Mouse (Mus musculus): ENCODE measurements around the gene Slc25a33. TPM values are rescaled to one million over a fixed set of nuclear protein-coding genes. Genes with fewer than 3 reads are reported as not detected.

Gene Slc25a33
- total RNA-seq, 2 experiments from 2014 or later: 11.3 to 11.7 TPM

DNA sequence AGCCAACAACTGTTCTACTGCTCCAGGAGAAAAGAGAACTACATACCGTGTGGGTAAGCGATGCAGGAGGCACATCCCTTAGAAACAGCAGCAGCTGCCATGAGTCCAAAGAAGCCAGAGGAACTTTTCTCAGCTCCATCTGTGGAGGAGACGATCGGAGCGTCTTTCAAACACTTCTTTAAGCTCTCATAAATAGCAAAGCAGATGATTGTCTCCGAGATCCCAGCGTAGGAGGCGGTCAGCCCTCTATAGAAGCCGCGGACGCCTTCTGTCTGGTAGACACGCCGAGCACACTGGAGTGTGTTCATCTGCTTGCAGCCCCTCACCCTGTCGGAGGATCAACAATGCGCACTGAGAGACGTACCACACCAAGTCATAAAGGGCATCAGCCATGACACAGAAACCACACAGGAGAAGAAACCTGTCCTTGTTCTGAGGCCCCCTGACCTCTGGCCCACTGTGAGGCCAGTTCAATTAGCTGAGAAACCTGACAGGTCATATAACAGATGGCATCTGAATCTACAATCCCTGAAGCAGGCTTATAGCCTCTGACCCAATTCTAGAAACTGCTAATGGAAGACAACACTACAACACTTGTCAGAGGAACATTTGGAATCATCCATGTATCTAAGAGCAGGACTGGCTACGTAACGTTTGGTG lies 24.9 kb downstream of the Slc25a33 start:
- no peak overlapping the region for H3K4me3 ChIP-seq
- no peak overlapping the region for H3K27ac ChIP-seq
- intact Hi-C loops (cut with DNase I): no loop called here
- TF ChIP-seq CTCF (IDR thresholded peaks at IDR 0.05): no peak
- DNase-seq: no peak

DNA sequence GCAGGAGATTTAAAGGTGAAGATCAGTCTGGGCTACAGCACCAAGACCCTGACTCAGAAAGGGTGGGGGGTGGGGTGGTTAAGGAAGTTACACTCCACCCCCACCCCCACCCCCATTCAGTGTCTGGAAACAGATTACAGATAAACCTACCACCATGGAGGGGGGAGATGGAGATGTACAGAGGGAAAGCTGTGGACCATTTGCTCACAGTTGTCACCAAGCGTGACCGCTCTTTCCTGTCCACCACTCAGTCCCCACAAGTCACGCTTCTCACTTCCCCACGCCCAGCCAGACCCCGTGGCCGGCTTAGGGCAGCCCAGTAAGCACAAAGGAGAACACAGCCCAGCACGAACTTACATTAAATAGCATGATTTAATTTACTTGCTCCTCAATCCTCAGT lies 30.0 kb downstream of the Slc25a33 start:
- DNase-seq: peak; percentile 8
- Histone ChIP-seq H3K27ac (no peak overlapping the region), H3K4me3 (no peak overlapping the region)
- intact Hi-C loops (cut with DNase I): no loop called here
- no peak for TF ChIP-seq CTCF (IDR thresholded peaks at IDR 0.05)

DNA sequence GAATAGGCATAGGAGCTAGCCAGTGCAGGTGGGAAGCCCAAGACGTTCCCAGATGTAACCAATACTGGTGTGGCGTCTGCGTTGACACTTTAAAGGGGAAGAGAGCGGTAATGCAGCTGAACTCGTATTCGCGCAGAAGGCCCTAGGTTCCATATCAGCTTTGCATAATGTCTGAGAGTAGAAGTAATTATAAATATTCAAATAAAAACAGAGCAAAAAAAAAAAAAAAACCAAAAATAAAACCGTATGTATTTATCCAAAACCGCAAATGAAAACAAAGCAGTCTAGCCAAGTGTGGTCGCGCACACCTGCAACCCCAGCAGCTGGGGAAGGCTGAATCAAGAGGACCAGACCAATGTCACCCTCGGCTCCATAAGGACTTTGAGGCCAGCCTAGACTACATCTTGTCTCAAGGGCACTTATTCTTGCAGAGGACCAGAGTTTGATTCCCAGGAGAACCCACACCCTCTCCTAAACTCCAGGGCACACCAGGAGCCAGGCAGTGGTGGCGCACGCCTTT lies 32.0 kb downstream of the Slc25a33 start:
- no peak for DNase-seq
- no peak overlapping the region for H3K27ac ChIP-seq
- intact Hi-C loops (cut with DNase I): no loop called here
- TF ChIP-seq CTCF (IDR thresholded peaks at IDR 0.05): no peak
- no peak overlapping the region for H3K4me3 ChIP-seq

DNA sequence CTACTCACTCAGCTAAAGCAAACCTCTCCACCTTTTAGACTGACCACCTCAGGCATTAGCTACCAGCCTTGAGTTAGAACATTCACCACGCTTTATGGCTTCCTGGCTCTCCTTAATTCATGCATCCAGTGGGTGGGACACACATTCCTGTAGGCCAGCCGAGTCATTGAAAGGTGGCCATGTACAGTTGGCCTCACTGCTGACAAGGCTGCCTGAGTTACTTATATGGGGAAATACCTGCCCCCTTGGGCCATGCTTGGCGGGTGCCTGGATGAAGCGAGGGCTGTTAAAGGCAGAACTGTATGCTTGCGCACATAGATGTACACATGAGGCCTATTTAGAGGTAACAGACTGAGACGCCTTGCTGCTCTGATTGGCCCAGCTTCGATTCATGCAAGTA lies 33.8 kb downstream of the Slc25a33 start:
- peak; percentile 16 for DNase-seq
- no peak overlapping the region for H3K4me3 ChIP-seq
- intact Hi-C loops (cut with DNase I): no loop called here
- no peak for TF ChIP-seq CTCF (IDR thresholded peaks at IDR 0.05)
- no peak overlapping the region for H3K27ac ChIP-seq

DNA sequence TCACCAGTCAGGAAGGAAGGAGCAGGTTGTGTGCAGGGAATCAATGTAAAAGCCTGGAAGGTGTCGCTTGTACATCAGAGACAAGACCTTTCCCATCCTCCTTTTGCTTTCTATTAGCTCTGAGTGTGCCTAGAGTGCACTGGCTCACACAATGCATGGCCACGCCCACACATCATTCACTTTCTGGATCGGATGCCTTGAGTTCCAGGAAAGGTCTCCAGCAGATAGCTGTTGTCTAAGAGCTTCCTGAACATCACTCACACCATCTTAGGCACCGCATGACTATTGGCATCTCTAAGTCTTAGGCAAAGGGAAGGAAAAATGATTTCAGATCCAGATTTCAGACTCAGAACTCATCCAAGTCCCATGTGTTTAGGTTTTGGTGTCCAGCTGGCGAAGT lies 34.6 kb downstream of the Slc25a33 start:
- intact Hi-C loops (cut with DNase I): loop anchor here (5.0 kb wide), 1 partner anchor 222 kb away; the partner anchor contains the start of gene Ctnnbip1
- Histone ChIP-seq H3K4me3 (no peak overlapping the region), H3K27ac (no peak overlapping the region)
- DNase-seq: peak; percentile 13
- TF ChIP-seq CTCF (IDR thresholded peaks at IDR 0.05): no peak

DNA sequence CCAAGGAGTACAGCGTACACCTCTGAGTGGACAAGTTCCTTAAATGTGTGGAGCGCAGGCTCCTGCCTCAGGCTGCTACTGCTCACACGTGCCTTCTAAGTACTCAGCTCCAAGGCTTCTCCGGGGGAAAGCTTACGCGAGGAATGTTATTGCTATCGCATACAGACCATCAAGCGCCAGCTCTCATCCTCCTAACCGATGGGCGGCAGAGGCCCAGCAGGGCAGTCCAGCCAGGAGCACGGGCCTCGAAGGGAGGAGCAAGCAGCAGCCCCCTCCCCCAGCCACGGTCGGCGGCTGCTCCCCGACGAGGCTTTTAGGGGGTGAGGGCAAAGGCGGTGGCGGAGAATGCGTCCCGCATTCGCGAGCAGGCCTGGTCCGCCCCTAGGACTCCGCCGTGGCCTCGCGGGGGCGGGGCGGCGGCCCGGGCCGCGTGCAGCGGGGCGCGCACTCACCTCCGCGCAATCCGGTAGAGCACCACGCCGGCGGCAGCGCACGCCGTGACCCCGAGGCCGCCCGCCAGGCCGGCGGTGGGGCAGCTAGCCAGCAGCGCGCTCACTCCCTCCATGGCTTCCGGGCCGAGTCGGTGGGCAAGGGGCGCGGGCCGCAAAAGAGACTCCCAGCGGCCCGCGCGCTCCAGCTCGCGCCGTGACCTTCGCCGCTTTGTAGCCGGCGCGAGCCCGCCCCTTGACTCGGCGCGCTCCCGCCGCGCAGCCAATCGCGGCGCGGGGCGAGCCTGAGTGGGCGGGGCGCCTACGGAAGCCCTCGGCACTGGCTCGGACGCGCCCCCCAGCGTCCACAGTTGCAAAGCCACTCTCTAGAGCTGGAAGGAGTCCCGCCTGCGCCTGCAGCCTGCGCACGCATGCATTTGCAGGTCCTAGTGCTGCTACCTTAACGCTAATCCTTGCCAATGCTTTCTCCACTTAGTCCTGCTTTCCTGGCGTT lies 36.4 kb downstream of the Slc25a33 start, which contains the start of gene Tmem201:
Gene Tmem201 (minus strand): TSS at position 662 of the 942 bp plus-strand sequence.
- peak; percentile 99 for TF ChIP-seq CTCF (IDR thresholded peaks at IDR 0.05)
- peak; percentile 97 for DNase-seq
- peak within 1 kb of the TSS; percentile 94 for H3K27ac ChIP-seq
- H3K4me3 ChIP-seq: peak within 1 kb of the TSS; percentile 89
- intact Hi-C loops (cut with DNase I): loop anchor here (5.0 kb wide), 1 partner anchor 220 kb away; the partner anchor contains the start of gene Ctnnbip1

DNA sequence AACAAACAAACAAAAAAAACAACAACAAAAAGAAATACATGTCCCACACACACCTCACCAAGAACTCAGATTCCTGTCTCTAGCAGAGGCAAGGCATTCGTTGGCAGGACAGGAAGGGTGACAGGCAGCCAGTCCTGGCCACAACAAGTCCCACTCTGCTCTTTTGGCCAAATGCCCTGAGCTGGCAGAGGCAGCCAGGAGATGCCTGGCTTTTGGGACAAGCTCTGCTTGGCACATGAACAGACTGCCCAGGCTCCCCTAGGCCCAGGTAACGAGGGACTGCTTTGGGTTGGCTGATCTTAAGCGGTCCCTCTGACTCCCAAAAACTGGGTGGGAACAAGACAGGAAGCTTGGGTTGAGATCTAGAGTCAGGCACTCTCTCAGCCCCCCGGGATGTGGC lies 37.5 kb downstream of the Slc25a33 start:
- DNase-seq: peak; percentile 88
- H3K4me3 ChIP-seq: peak overlapping the region; percentile 89
- peak overlapping the region; percentile 94 for H3K27ac ChIP-seq
- intact Hi-C loops (cut with DNase I): loop anchor here (5.0 kb wide), 1 partner anchor 219 kb away; the partner anchor contains the start of gene Ctnnbip1
- no peak for TF ChIP-seq CTCF (IDR thresholded peaks at IDR 0.05)

DNA sequence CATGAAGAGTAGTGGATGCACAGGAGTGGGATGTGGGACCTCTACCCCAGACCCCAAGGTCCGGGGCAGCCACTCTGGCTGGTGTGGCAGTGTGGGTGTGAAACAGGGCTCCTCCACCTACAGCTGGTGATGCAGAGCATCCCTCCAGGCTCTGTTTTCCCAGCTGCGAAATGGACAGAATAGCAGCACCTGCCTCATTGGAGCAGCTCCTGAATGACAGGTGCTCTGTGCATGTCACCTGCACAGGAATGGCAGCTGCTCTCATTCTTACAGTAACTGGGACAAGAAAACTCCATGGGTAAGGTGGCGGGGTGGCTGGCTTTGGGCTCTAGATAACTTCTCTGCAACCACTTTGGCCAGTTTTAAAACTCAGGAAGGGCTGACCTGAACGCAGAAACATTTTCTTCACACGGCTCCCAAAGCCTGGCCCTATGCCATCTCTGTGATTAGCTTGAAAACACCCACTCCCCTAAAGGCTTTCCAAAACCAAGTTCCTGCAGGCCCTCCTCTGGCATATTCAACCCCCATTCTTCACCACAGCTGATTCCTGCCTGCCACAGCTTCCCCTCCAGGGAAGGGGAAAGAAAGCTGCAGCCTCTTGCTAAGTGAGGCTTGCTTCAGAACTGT lies 38.3 kb downstream of the Slc25a33 start:
- intact Hi-C loops (cut with DNase I): loop anchor here (5.0 kb wide), 1 partner anchor 218 kb away; the partner anchor contains the start of gene Ctnnbip1
- TF ChIP-seq CTCF (IDR thresholded peaks at IDR 0.05): no peak
- DNase-seq: peak; percentile 18
- Histone ChIP-seq H3K27ac (peak overlapping the region; percentile 94), H3K4me3 (peak overlapping the region; percentile 1; the same call in 1 of the 2 replicates)

DNA sequence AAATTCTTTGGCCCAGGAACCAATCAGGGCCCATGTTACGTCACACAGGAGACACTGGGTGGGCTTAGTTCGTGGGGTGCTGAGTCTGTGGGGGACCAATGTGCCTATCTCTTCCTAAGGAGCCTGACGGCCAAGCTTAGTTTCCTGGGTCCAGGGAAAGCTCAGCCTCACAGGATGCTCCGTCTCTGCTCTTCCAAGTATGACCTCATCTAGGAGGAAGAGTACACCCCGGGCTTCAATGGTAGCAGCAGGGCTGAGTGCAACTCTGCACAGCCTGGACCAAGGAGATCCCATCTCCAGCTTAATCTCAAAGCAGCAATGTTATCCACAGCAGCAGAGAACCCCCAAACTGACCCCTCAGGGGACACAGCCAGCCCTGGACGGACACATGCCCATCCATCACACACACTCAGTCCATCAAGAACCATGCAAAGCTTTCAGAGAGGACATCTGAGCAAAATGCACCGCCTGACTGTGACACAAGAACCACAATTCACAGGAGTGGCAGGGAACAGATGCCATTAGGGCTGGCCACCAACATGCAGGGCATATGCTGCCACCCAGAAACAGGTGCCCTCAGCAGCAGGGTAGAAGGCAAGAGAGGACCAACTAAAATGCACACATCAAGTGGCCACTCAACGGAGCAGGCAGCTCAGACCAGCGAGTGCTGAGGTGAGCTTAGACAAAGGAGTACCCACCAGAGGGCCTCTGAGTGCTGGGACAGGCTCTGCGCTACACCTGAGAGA lies 39.2 kb downstream of the Slc25a33 start:
- no peak overlapping the region for H3K4me3 ChIP-seq
- TF ChIP-seq CTCF (IDR thresholded peaks at IDR 0.05): no peak
- intact Hi-C loops (cut with DNase I): loop anchor here (5.0 kb wide), 1 partner anchor 218 kb away; the partner anchor contains the start of gene Ctnnbip1
- peak; percentile 16 for DNase-seq
- H3K27ac ChIP-seq: peak overlapping the region; percentile 2; the same call in 1 of the 2 replicates

DNA sequence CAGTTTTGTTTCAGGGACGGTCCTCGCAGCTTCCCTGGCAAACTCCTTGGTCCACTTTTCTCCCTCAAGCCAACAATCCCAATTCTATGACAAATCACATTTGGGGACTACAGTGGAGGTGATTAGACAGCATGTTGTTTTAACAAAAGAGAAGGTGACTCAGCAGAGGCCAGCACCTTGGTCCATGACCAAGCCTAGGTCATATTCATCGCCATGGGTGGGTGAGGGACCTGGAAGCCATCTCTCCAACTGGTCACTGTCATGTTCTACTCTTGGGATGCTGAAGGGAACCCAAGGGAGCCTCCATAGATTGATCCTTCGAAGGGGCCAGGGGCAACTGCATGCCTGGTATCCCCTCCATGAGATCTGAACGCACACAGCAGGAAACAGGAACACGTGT lies 39.8 kb downstream of the Slc25a33 start:
- peak; percentile 9 for DNase-seq
- intact Hi-C loops (cut with DNase I): no loop called here
- TF ChIP-seq CTCF (IDR thresholded peaks at IDR 0.05): no peak
- Histone ChIP-seq H3K4me3 (no peak overlapping the region), H3K27ac (peak overlapping the region; percentile 64)

DNA sequence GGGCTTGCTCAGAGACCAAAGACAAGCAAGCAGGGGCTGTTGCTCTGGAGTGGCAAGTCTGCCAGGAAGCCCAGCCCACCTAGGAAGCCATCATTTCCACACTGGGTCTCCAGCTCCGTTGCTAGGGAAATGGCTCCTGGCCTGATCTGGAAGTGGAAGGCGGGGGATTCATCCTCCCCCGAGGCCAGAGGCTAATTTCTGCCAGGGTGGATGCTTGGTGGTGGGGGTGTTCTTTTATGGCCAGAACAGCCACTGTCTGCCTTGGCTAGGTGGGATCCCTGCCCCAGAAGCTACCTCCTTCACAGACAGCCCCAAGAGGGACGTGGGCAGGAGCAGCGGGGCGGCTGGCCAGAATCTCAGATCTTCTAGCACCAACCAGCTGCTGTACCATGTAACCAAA lies 40.3 kb downstream of the Slc25a33 start:
- H3K4me3 ChIP-seq: no peak overlapping the region
- intact Hi-C loops (cut with DNase I): no loop called here
- peak overlapping the region; percentile 64 for H3K27ac ChIP-seq
- peak; percentile 23 for DNase-seq
- no peak for TF ChIP-seq CTCF (IDR thresholded peaks at IDR 0.05)

Measured in gastrocnemius, adult 2 months (tissue).